Mouse (Mus musculus): ENCODE measurements around the gene 1810010D01Rik.

DNA sequence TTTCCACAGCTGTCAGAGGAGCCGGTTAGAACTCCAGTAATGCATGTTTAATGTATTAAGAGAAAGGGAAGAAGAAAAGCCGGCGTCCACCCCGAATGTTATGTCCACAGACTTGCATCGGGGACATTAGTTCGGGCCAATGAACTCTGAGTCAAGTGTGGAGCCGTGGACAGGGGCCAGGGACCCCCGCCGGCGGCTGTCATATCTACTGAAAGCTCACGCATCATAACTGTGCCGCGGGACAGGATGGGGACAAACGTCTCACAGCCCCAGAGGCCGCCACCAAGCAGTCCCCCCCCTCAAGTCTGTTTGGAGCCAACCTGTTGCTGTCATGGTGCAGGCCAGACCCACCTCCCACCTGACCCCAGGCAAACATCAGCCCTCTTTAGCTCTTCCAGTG is 34.4 kb downstream of the 1810010D01Rik start:
- TF ChIP-seq POLR2A (IDR thresholded peaks at IDR 0.05; ENCODE audit: insufficient read depth, low read depth, low read length) = no peak
- TF ChIP-seq CTCF (IDR thresholded peaks at IDR 0.05) = no peak

Measured in heart, adult 2 months (tissue).